Mouse (Mus musculus): ENCODE data around the gene Kif26b.

GRCm38 (mm10) chr1:178819060-178819459, 290.1 kb downstream of the Kif26b start:
- TF ChIP-seq CTCF (IDR thresholded peaks at IDR 0.05), result no peak
- TF ChIP-seq EP300 (IDR thresholded peaks at IDR 0.05), result no peak
